Mouse (Mus musculus) adrenal gland, adult 2 months (tissue): ENCODE measurements at regions not wholly inside any gene's neighbourhood (a gene's known extent, or its start where the extent isn't known, plus 50 kb on each side); places are given as distances from the start of the nearest gene placed in this dataset.
A peak's percentile ranks its signal among the peaks of the same experiment; 100 is the strongest.
"Not testable (repeated sequence)": the region's sequence is repeated elsewhere in the genome, so short reads cannot be mapped to it uniquely, and the experiment has no call there.

ENCODE experiments used
- DNase-seq: peaks from one replicate; pipeline ENCODE4 v3.0.0; 2021

GRCm38 (mm10) chr4:23341240-23341639, 853.1 kb upstream of the Pou3f2 start:
- no peak for DNase-seq

- DNase-seq, result no peak
These were observed 850.3 kb upstream of the Pou3f2 start for GRCm38 (mm10) chr4:23338481-23338880.

GRCm38 (mm10) chr4:23300617-23301016, 812.5 kb upstream of the Pou3f2 start:
- no peak for DNase-seq

- DNase-seq, result peak; percentile 51
These were observed 791.9 kb upstream of the Pou3f2 start for GRCm38 (mm10) chr4:23280087-23280486.

GRCm38 (mm10) chr4:23275203-23275602, 787.0 kb upstream of the Pou3f2 start:
- DNase-seq, result peak; percentile 23

- no peak for DNase-seq
These were observed 783.8 kb upstream of the Pou3f2 start for GRCm38 (mm10) chr4:23271947-23272346.

- DNase-seq, result no peak
These were observed 772.2 kb upstream of the Pou3f2 start for GRCm38 (mm10) chr4:23260371-23260770.

- DNase-seq, result no peak
These were observed 746.8 kb upstream of the Pou3f2 start for GRCm38 (mm10) chr4:23234960-23235359.

- DNase-seq, result not testable (repeated sequence)
These were observed 706.6 kb upstream of the Pou3f2 start for GRCm38 (mm10) chr4:23194756-23195155.

- DNase-seq, result no peak
These were observed 705.4 kb upstream of the Pou3f2 start for GRCm38 (mm10) chr4:23193384-23194135.

- no peak for DNase-seq
These were observed 685.6 kb upstream of the Pou3f2 start for GRCm38 (mm10) chr4:23173811-23174210.

- DNase-seq, result no peak
These were observed 685.2 kb upstream of the Pou3f2 start for GRCm38 (mm10) chr4:23173330-23173729.

- DNase-seq, result no peak
These were observed 660.1 kb upstream of the Pou3f2 start for GRCm38 (mm10) chr4:23148097-23148849.

GRCm38 (mm10) chr4:23133386-23133785, 645.2 kb upstream of the Pou3f2 start:
- DNase-seq, result no peak

GRCm38 (mm10) chr4:23101452-23101851, 613.3 kb upstream of the Pou3f2 start:
- not testable (repeated sequence) for DNase-seq

GRCm38 (mm10) chr4:23079521-23079920, 591.4 kb upstream of the Pou3f2 start:
- no peak for DNase-seq

GRCm38 (mm10) chr4:23077603-23078002, 589.4 kb upstream of the Pou3f2 start:
- no peak for DNase-seq

GRCm38 (mm10) chr4:23050701-23051317, 562.6 kb upstream of the Pou3f2 start:
- no peak for DNase-seq

GRCm38 (mm10) chr4:23037784-23038183, 549.6 kb upstream of the Pou3f2 start:
- no peak for DNase-seq

- no peak for DNase-seq
These were observed 543.1 kb upstream of the Pou3f2 start for GRCm38 (mm10) chr4:23031271-23031670.

GRCm38 (mm10) chr4:23022177-23022576, 534.0 kb upstream of the Pou3f2 start:
- DNase-seq, result no peak

GRCm38 (mm10) chr4:23010346-23010745, 522.2 kb upstream of the Pou3f2 start:
- no peak for DNase-seq

- not testable (repeated sequence) for DNase-seq
These were observed 521.0 kb upstream of the Pou3f2 start for GRCm38 (mm10) chr4:23009196-23009595.
